Mouse (Mus musculus): ENCODE results near the gene Apobec2. TPM values are rescaled to one million over a fixed set of nuclear protein-coding genes. Genes with fewer than 3 reads are reported as not detected.
A peak's percentile ranks its signal among the peaks of the same experiment; 100 is the strongest.

The Apobec2 gene
- polyA plus RNA-seq, 1 experiment from 2014 or later: 0.93 TPM

GRCm38 (mm10) chr17:48463391-48463790 is 30.7 kb upstream of the Apobec2 start:
- no peak for ATAC-seq (replicated peaks; ENCODE audit: low FRiP score, low read depth)
- Histone ChIP-seq H3K27ac (no peak overlapping the region), H3K36me3 (ENCODE audit: insufficient read depth, low read length) (no peaks in the 10 kb centered on the region), H3K9me3 (replicated peaks; ENCODE audit: low read length) (no peaks in the 10 kb centered on the region), H3K4me3 (replicated peaks; ENCODE audit: low read depth, low read length) (no peak overlapping the region), H3K4me2 (ENCODE audit: low read length) (no peak overlapping the region), H3K4me1 (replicated peaks; ENCODE audit: insufficient read depth, low read length) (no peaks in the 10 kb centered on the region), H3K27me3 (ENCODE audit: insufficient read depth, low read length) (no peaks in the 10 kb centered on the region), H3K9ac (ENCODE audit: low read depth, low read length) (no peak overlapping the region)
- WGBS: 88% methylated on average over 4 of the region's 4 CpGs
- no peak for TF ChIP-seq CTCF (IDR thresholded peaks at IDR 0.05; ENCODE audit: low read depth)
- no peak for DNase-seq (ENCODE audit: low spot score)

DNA sequence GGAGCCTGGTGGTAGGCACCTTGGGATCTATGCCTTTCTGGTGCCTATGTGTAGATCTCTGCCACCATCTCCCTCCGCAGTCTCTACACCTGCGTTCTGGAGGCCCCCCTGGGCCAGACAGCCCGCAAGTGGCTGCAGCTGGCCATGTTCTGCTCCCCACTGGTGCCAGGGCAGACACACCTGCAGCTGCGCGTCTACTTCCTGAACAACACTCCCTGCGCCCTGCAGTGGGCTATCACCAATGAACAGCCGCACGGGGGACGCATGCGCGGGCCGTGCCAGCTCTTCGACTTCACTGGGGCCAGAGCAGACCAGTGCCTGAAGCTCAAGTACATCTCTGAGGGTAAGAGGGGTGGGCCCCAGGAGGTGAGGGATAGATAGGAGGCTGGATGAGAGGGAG is 29.4 kb upstream of the Apobec2 start:
- Histone ChIP-seq H3K9ac (ENCODE audit: low read depth, low read length) (no peak overlapping the region), H3K27ac (no peak overlapping the region), H3K4me1 (replicated peaks; ENCODE audit: insufficient read depth, low read length) (no peaks in the 10 kb centered on the region), H3K4me2 (ENCODE audit: low read length) (no peak overlapping the region), H3K9me3 (replicated peaks; ENCODE audit: low read length) (no peaks in the 10 kb centered on the region), H3K4me3 (replicated peaks; ENCODE audit: low read depth, low read length) (no peak overlapping the region), H3K27me3 (ENCODE audit: insufficient read depth, low read length) (no peaks in the 10 kb centered on the region), H3K36me3 (ENCODE audit: insufficient read depth, low read length) (no peaks in the 10 kb centered on the region)
- no peak for ATAC-seq (replicated peaks; ENCODE audit: low FRiP score, low read depth)
- WGBS: 95% methylated on average over 13 of the region's 13 CpGs
- TF ChIP-seq CTCF (IDR thresholded peaks at IDR 0.05; ENCODE audit: low read depth): no peak
- DNase-seq (ENCODE audit: low spot score): no peak

- 47% methylated on average over 13 of the region's 13 CpGs for WGBS
Observed at GRCm38 (mm10) chr17:48457971-48458653, 25.4 kb upstream of the Apobec2 start.

GRCm38 (mm10) chr17:48455955-48456354 is 23.2 kb upstream of the Apobec2 start:
- WGBS: 86% methylated on average over 2 of the region's 2 CpGs
- Histone ChIP-seq H3K27me3 (ENCODE audit: insufficient read depth, low read length) (no peaks in the 10 kb centered on the region), H3K4me2 (ENCODE audit: low read length) (no peak overlapping the region), H3K27ac (no peak overlapping the region), H3K4me1 (replicated peaks; ENCODE audit: insufficient read depth, low read length) (peaks cover 9% of the 10 kb centered on the region), H3K36me3 (ENCODE audit: insufficient read depth, low read length) (no peaks in the 10 kb centered on the region), H3K4me3 (replicated peaks; ENCODE audit: low read depth, low read length) (no peak overlapping the region), H3K9ac (ENCODE audit: low read depth, low read length) (no peak overlapping the region), H3K9me3 (replicated peaks; ENCODE audit: low read length) (no peaks in the 10 kb centered on the region)
- no peak for TF ChIP-seq CTCF (IDR thresholded peaks at IDR 0.05; ENCODE audit: low read depth)
- no peak for DNase-seq (ENCODE audit: low spot score)
- peak; percentile 71; the same call in 1 of the 2 replicates for ATAC-seq (replicated peaks; ENCODE audit: low FRiP score, low read depth)

More at GRCm38 (mm10) chr17:48457971-48458653, 25.4 kb upstream of the Apobec2 start:
- no peaks in the 10 kb centered on the region for H3K27me3 ChIP-seq (ENCODE audit: insufficient read depth, low read length)
- H3K9ac ChIP-seq (ENCODE audit: low read depth, low read length): no peak overlapping the region
- H3K4me1 ChIP-seq (replicated peaks; ENCODE audit: insufficient read depth, low read length): no peaks in the 10 kb centered on the region
- H3K4me3 ChIP-seq (replicated peaks; ENCODE audit: low read depth, low read length): no peak overlapping the region
- ATAC-seq (replicated peaks; ENCODE audit: low FRiP score, low read depth) (no peak), DNase-seq (ENCODE audit: low spot score) (no peak)
- H3K27ac ChIP-seq: no peak overlapping the region
- TF ChIP-seq CTCF (IDR thresholded peaks at IDR 0.05; ENCODE audit: low read depth): no peak
- no peaks in the 10 kb centered on the region for H3K36me3 ChIP-seq (ENCODE audit: insufficient read depth, low read length)
- H3K4me2 ChIP-seq (ENCODE audit: low read length): no peak overlapping the region
- no peaks in the 10 kb centered on the region for H3K9me3 ChIP-seq (replicated peaks; ENCODE audit: low read length)

DNA sequence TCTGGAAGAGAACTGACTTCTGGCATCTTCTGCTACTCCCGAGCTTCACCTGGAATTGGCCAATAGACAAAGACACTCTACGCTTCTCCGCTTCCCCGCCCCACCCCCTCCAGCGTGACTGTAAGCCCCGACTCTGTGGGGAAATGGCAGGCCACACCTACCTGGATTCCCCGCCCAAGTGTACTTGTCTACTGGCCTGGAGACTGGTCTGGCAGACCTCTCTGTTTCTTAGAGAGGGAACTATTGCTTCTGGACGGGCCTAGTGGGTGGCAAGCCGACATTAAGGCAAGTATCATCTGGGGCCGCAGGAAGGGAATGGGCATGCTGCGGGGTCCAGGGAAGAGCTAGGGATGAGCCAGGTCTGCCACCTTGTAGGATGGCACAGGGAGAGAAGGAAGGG is 22.0 kb upstream of the Apobec2 start, which contains the start of gene Unc5cl:
Gene Unc5cl, plus strand, starts transcription at position 214 of the 400 bp plus-strand sequence.
- Histone ChIP-seq H3K4me2 (ENCODE audit: low read length) (no peak within 1 kb of the TSS), H3K4me1 (replicated peaks; ENCODE audit: insufficient read depth, low read length) (peaks cover 9% of the 10 kb centered on the region), H3K4me3 (replicated peaks; ENCODE audit: low read depth, low read length) (no peak within 1 kb of the TSS), H3K36me3 (ENCODE audit: insufficient read depth, low read length) (no peaks in the 10 kb centered on the region), H3K9ac (ENCODE audit: low read depth, low read length) (no peak within 1 kb of the TSS), H3K27me3 (ENCODE audit: insufficient read depth, low read length) (no peaks in the 10 kb centered on the region), H3K9me3 (replicated peaks; ENCODE audit: low read length) (no peaks in the 10 kb centered on the region), H3K27ac (no peak within 1 kb of the TSS)
- no peak for TF ChIP-seq CTCF (IDR thresholded peaks at IDR 0.05; ENCODE audit: low read depth)
- WGBS: 59% methylated on average over 11 of the region's 11 CpGs
- DNase-seq (ENCODE audit: low spot score): no peak
- ATAC-seq (replicated peaks; ENCODE audit: low FRiP score, low read depth): no peak

GRCm38 (mm10) chr17:48454190-48454589 is 21.5 kb upstream of the Apobec2 start:
- ATAC-seq (replicated peaks; ENCODE audit: low FRiP score, low read depth): no peak
- H3K4me2 ChIP-seq (ENCODE audit: low read length): no peak overlapping the region
- H3K4me3 ChIP-seq (replicated peaks; ENCODE audit: low read depth, low read length): no peak overlapping the region
- H3K9me3 ChIP-seq (replicated peaks; ENCODE audit: low read length): no peaks in the 10 kb centered on the region
- H3K27ac ChIP-seq: no peak overlapping the region
- H3K36me3 ChIP-seq (ENCODE audit: insufficient read depth, low read length): no peaks in the 10 kb centered on the region
- peaks cover 9% of the 10 kb centered on the region for H3K4me1 ChIP-seq (replicated peaks; ENCODE audit: insufficient read depth, low read length)
- H3K9ac ChIP-seq (ENCODE audit: low read depth, low read length): no peak overlapping the region
- 67% methylated on average over 7 of the region's 7 CpGs for WGBS
- no peak for TF ChIP-seq CTCF (IDR thresholded peaks at IDR 0.05; ENCODE audit: low read depth)
- H3K27me3 ChIP-seq (ENCODE audit: insufficient read depth, low read length): no peaks in the 10 kb centered on the region
- DNase-seq (ENCODE audit: low spot score): no peak
